10 mouse cellular contexts compared by ENCODE assay signal in the genomic region with DNA sequence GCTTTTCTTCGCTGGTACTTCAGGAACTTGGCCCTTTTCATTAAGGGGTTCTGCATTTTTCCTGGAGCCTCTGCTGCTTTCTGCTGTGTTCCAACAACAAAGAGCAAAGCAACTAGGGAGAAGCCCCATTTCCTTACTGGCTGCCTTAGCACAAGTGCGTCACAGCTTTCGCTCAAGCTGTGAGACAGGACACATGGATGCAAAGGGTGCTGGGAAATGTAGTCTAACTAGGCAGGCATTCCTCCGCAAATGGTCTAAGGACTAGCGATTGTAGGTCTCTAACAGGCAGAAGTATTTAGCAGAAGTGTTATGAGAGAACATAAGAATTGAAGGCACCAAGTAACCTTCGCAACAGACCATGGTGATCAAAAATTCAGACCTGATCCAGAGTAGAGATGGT.
DNase-seq lines count a peak whose midpoint lies in the region; ATAC-seq and TF ChIP-seq lines count a peak whose summit lies in the region.
"Had no signal": no experiment of that assay in that cellular context is flagged by ENCODE, and none has a peak within 500 bp of the region (broad histone marks: within the 10 kb centered on the region; RNA-seq: fewer than 3 reads in every experiment).

No protein-coding gene starts in this region.

- peak; percentile 29 for DNase-seq in layer of hippocampus, adult 9-11 months
- DNase-seq in layer of hippocampus, postnatal 36 days = no peak
- DNase-seq in brain, adult 2 months (ENCODE audit: low read depth, low spot score) = peak; percentile 79
- DNase-seq in gastrocnemius, adult 2 months = no peak
- DNase-seq: adrenal gland, postnatal 36 days had no signal

- H3K27me3 ChIP-seq in forebrain, embryonic 12.5 days = no peaks in the 10 kb centered on the region
- no peaks in the 10 kb centered on the region for H3K27me3 ChIP-seq in midbrain, embryonic 15.5 days (replicated peaks)
- H3K27me3 ChIP-seq: embryonic facial prominence, embryonic 15.5 days had no signal

- H3K4me1 ChIP-seq in forebrain, embryonic 12.5 days = no peaks in the 10 kb centered on the region
- no peaks in the 10 kb centered on the region for H3K4me1 ChIP-seq in midbrain, embryonic 15.5 days
- H3K4me1 ChIP-seq: embryonic facial prominence, embryonic 15.5 days had no signal

- H3K4me2 ChIP-seq in forebrain, embryonic 12.5 days = no peak overlapping the region
- peak overlapping the region; percentile 20; the same call in 1 of the 2 replicates for H3K4me2 ChIP-seq in midbrain, embryonic 15.5 days
- H3K4me2 ChIP-seq: embryonic facial prominence, embryonic 15.5 days had no signal

- H3K9me3 ChIP-seq in forebrain, embryonic 12.5 days = no peaks in the 10 kb centered on the region
- no peaks in the 10 kb centered on the region for H3K9me3 ChIP-seq in midbrain, embryonic 15.5 days
- H3K9me3 ChIP-seq: embryonic facial prominence, embryonic 15.5 days had no signal

- no peaks in the 10 kb centered on the region for H3K36me3 ChIP-seq in forebrain, embryonic 12.5 days (replicated peaks)
- no peaks in the 10 kb centered on the region for H3K36me3 ChIP-seq in midbrain, embryonic 15.5 days (replicated peaks)
- H3K36me3 ChIP-seq: embryonic facial prominence, embryonic 15.5 days had no signal

- intact Hi-C loops in gastrocnemius, adult 2 months (cut with DNase I) = no loop called here

- peak; percentile 49; the same call in 1 of the 2 replicates for ATAC-seq in forebrain, embryonic 12.5 days (ENCODE audit: low FRiP score)
- peak; percentile 78 for ATAC-seq in midbrain, embryonic 15.5 days (replicated peaks)
- no peak for ATAC-seq in megakaryocyte progenitor cell, adult 5-6 weeks (replicated peaks; ENCODE audit: poor library complexity)
- no peak for ATAC-seq in monocyte, adult 5-6 weeks (replicated peaks; ENCODE audit: insufficient number of reproducible peaks, low FRiP score, low TSS enrichment, poor library complexity, severe bottlenecking)

- no peak overlapping the region for H3K9ac ChIP-seq in forebrain, embryonic 12.5 days
- no peak overlapping the region for H3K9ac ChIP-seq in midbrain, embryonic 15.5 days
- H3K9ac ChIP-seq: embryonic facial prominence, embryonic 15.5 days had no signal

- H3K4me3 ChIP-seq in forebrain, embryonic 12.5 days (replicated peaks) = no peak overlapping the region
- no peak overlapping the region for H3K4me3 ChIP-seq in midbrain, embryonic 15.5 days
- H3K4me3 ChIP-seq in gastrocnemius, adult 2 months = no peak overlapping the region
- H3K4me3 ChIP-seq: embryonic facial prominence, embryonic 15.5 days had no signal

- WGBS in forebrain, embryonic 12.5 days = 53% methylated on average over 6 of the region's 6 CpGs
- WGBS in midbrain, embryonic 15.5 days = 55% methylated on average over 6 of the region's 6 CpGs

- H3K27ac ChIP-seq in forebrain, embryonic 12.5 days = no peak overlapping the region
- H3K27ac ChIP-seq in midbrain, embryonic 15.5 days = no peak overlapping the region
- no peak overlapping the region for H3K27ac ChIP-seq in gastrocnemius, adult 2 months
- H3K27ac ChIP-seq: embryonic facial prominence, embryonic 15.5 days had no signal

- no peak for TF ChIP-seq CTCF in gastrocnemius, adult 2 months (IDR thresholded peaks at IDR 0.05)

Comparison
In these comparisons a context has a peak if more than half of its experiments do, and no peak if none do; other contexts are left out.
1. DNase-seq: peak in layer of hippocampus, adult 9-11 months (single experiment) and brain, adult 2 months (single experiment); none in layer of hippocampus, postnatal 36 days (0 of 2) and gastrocnemius, adult 2 months (single experiment).
2. ATAC-seq: peak in forebrain, embryonic 12.5 days (single experiment) and midbrain, embryonic 15.5 days (single experiment); none in megakaryocyte progenitor cell, adult 5-6 weeks (single experiment) and monocyte, adult 5-6 weeks (single experiment).